Mouse (Mus musculus) c-Kit-positive CD71-positive TER-119-negative erythroid progenitor cells, embryonic 14.5 days (primary cell): ENCODE data around the gene Amy2a1.
"Not testable (repeated sequence)": the region's sequence is repeated elsewhere in the genome, so short reads cannot be mapped to it uniquely, and the experiment has no call there.

Source experiments
- DNase-seq: peaks from one replicate; pipeline ENCODE4 v3.0.0-alpha.2; 2013; ENCODE audit warnings: low read depth

Gene Amy2a1

DNA sequence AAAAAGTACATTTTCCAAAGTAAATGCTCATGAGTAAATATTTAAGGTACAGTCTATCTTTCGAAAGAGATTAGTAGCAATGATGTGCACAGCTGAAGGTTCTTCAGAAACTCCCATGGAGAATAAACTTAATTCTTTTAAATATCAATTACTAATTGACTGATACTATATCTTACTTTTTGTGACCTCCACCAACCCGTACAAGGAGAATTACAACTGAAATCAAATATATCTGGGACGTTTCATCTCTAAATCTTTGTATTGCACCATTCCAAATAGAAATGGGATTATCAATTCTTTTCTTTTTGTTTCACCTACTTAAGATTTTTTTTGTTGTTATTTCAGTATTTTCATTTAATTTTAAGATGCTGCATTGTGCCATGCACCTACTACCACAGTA lies at the start of gene Amy2a1:
Gene Amy2a1 (minus strand): TSS at position 101 of the 400 bp plus-strand sequence.
- DNase-seq = not testable (repeated sequence)

DNA sequence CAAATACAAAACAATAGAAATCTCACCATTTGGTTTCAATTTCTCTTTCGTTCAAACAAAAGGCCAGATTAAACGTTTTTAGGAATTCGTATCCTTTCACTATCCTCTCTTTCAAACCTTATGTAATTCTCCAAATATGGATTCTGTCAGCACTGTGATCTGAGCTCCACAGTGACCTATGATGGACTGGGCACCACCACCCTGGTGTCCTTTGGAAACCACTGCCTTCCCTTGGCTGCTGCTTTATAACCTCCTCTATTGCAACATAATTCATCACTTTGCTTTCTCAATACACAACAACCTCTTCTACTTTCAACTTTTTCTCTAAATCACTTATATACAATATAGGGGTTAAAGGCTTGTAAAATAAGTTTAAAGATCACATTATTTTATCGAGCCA lies 42.4 kb upstream of the Amy2a1 start:
- no peak for DNase-seq

DNA sequence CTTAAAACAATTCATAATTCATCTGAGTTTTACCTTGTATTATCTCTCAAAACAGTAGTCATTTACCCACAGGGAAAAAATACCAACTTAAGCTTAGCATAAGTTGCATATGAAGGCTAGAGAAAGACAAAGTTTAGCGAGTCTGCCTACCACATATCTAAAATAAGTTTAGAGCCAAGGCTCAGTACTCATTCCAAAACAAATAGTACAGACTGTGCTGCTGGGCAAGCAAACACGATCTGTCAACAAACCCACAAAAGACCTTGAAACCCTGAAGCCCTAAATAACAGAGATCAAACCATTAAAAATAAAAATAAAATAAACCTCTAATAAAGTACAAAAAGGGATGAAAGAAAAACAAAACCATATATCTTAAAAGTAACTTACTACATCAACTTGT lies 41.9 kb upstream of the Amy2a1 start:
- DNase-seq = no peak

- DNase-seq = no peak
These were observed 39.9 kb upstream of the Amy2a1 start for GRCm38 (mm10) chr3:113572158-113572557.

DNA sequence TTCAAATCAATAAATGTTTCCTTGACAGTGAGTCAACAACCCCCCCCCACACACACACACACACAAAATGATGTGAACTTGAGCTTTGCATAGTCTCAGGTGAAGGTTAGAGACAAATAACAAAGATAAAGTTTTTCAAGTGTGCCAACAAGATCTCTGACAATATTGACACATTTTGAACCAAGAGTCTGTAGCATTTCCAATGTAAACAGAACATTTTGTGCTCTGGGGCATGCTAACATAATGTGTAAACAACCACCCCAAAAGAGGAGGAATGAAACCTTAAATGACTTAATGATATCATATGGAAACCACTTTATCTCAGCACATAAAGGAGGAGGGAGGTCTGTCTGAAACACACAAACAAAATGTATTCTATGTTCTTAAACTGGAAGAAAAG lies 7.5 kb upstream of the Amy2a1 start:
- no peak for DNase-seq
